Mouse (Mus musculus): Measurements from ENCODE around the gene Yod1.

DNA sequence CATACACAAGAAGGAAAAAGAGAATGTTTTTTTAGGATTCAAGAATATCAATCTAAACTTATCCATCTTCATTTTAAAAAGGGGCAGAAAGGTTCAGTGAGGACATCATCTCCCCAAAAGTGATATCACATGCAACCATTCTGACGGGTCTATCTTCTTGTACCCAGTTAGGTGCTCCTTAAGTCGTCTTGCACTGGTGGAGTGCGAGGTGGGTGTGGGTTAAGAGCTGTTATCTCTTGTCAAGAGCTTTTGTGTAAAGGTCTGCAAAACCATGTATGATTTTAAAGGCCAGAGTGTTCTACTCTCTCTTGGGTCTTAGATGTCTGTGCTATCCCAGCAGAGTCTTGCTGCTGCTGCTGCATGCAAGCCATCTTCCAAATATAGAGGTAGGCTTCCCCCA, 29.7 kb downstream of the Yod1 start:
- TF ChIP-seq POLR2A (IDR thresholded peaks at IDR 0.05; ENCODE audit: borderline replicate concordance, control insufficient read depth, low read depth, low read length) (no peak), CTCF (IDR thresholded peaks at IDR 0.05; ENCODE audit: control insufficient read depth, insufficient read depth, low read length) (no peak)

Measured in bone marrow, adult 2 months (tissue).